Mouse (Mus musculus): ENCODE measurements around the gene Slc1a2. TPM values are rescaled to one million over a fixed set of nuclear protein-coding genes. Genes with fewer than 3 reads are reported as not detected.

Gene Slc1a2
- total and polyA plus RNA-seq, 3 experiments = 1.3 to 1.6 (median 1.3) TPM

GRCm38 (mm10) chr2:102725054-102725453 is 66.6 kb downstream of the Slc1a2 start:
- TF ChIP-seq MYC (IDR thresholded peaks at IDR 0.05; ENCODE audit: low read depth, low read length) (0 out of 2 replicates have a peak, but pooled peaks have one; percentile 13), ZMIZ1 (IDR thresholded peaks at IDR 0.05; ENCODE audit: low read depth, low read length) (no peak), ELF1 (IDR thresholded peaks at IDR 0.05; ENCODE audit: low read depth, low read length) (no peak), MAFK (IDR thresholded peaks at IDR 0.05; ENCODE audit: insufficient replicate concordance, low read length) (no peak), CHD2 (IDR thresholded peaks at IDR 0.05; ENCODE audit: low read length) (no peak), ETS1 (conservative IDR thresholded peaks at IDR 0.05; ENCODE audit: low read depth, low read length) (peak; percentile 81), MAZ (IDR thresholded peaks at IDR 0.05; ENCODE audit: low read depth, low read length) (0 out of 2 replicates have a peak, but pooled peaks have one; percentile 47), POLR2AphosphoS2 (IDR thresholded peaks at IDR 0.05; ENCODE audit: low read depth, low read length) (no peak), MEF2A (IDR thresholded peaks at IDR 0.05; ENCODE audit: borderline replicate concordance, low read depth, low read length) (peak; percentile 80), ZNF384 (IDR thresholded peaks at IDR 0.05; ENCODE audit: low read depth, low read length) (no peak), UBTF (IDR thresholded peaks at IDR 0.05; ENCODE audit: low read depth, low read length) (no peak), EP300 (IDR thresholded peaks at IDR 0.05; ENCODE audit: low read length) (peak; percentile 28; the same call in 1 of the 2 replicates), CTCF (conservative IDR thresholded peaks at IDR 0.05 in 1 of 2, IDR thresholded peaks at IDR 0.05 in 1 of 2; ENCODE audit: low read depth in 2 of 2, low read length in 2 of 2) (no peak), IRF4 (IDR thresholded peaks at IDR 0.05; ENCODE audit: low read depth, low read length) (no peak), RAD21 (IDR thresholded peaks at IDR 0.05; ENCODE audit: low read depth, low read length) (no peak), MAX (IDR thresholded peaks at IDR 0.05; ENCODE audit: low read length) (peak; percentile 29; the same call in 1 of the 2 replicates), E2F4 (IDR thresholded peaks at IDR 0.05; ENCODE audit: insufficient replicate concordance, low read depth, low read length) (no peak)
- dilution Hi-C loops (cut with MboI; ENCODE audit: extremely low pct_ligation_motif_present, extremely low pct_unique_long_range_greater_than_20kb, low sequenced_read_pairs) = no loop called here
- Histone ChIP-seq H3K27me3 (replicated peaks) (no peaks in the 10 kb centered on the region), H3K79me2 (replicated peaks; ENCODE audit: control insufficient read depth, extremely low read depth, insufficient read depth, poor library complexity, severe bottlenecking) (no peaks in the 10 kb centered on the region), H3K27ac (ENCODE audit: insufficient read depth, low read depth) (peak overlapping the region; percentile 65), H3K4me3 (replicated peaks in 1 of 3; ENCODE audit: low read depth in 2 of 3, low read length in 2 of 3, poor library complexity in 1 of 3) (no peak overlapping the region), H3K36me3 (replicated peaks in 1 of 2; ENCODE audit: control insufficient read depth in 1 of 2, insufficient read depth in 1 of 2, low read length in 1 of 2) (no peaks in the 10 kb centered on the region), H3K4me2 (ENCODE audit: insufficient read depth, low read depth, poor library complexity, severe bottlenecking) (0 out of 2 replicates have a peak overlapping the region, but pooled peaks have one; percentile 0), H3K9me3 (replicated peaks; ENCODE audit: low read length) (peaks cover 5% of the 10 kb centered on the region), H3K4me1 (ENCODE audit: control insufficient read depth in 1 of 2, insufficient read depth in 2 of 2) (peaks cover 16 to 52% of the 10 kb centered on the region in 2 experiments), H3K9ac (ENCODE audit: insufficient read depth, low read depth) (peak overlapping the region; percentile 15)
- DNase-seq (ENCODE audit: extremely low read depth) = peak; percentile 58
- in situ Hi-C loops (cut with MboI; ENCODE audit: low pct_ligation_motif_present, low pct_unique_long_range_greater_than_20kb, low sequenced_read_pairs) = no loop called here

- no peak for TF ChIP-seq EP300 (IDR thresholded peaks at IDR 0.05; ENCODE audit: low read length)
- no peak for TF ChIP-seq E2F4 (IDR thresholded peaks at IDR 0.05; ENCODE audit: insufficient replicate concordance, low read depth, low read length)
- TF ChIP-seq SIN3A (IDR thresholded peaks at IDR 0.05; ENCODE audit: low read length) = no peak
- TF ChIP-seq MAX (IDR thresholded peaks at IDR 0.05; ENCODE audit: low read length) = no peak
- TF ChIP-seq NELFE (IDR thresholded peaks at IDR 0.05; ENCODE audit: low read depth, low read length) = no peak
- no peak for TF ChIP-seq IRF4 (IDR thresholded peaks at IDR 0.05; ENCODE audit: low read depth, low read length)
- TF ChIP-seq ZC3H11A (IDR thresholded peaks at IDR 0.05; ENCODE audit: low read depth, low read length) = no peak
- TF ChIP-seq MXI1 (IDR thresholded peaks at IDR 0.05; ENCODE audit: low read depth, low read length) = no peak
- no peak for TF ChIP-seq POLR2A (IDR thresholded peaks at IDR 0.05; ENCODE audit: low read depth, low read length)
- in situ Hi-C loops (cut with MboI; ENCODE audit: low pct_ligation_motif_present, low pct_unique_long_range_greater_than_20kb, low sequenced_read_pairs) = no loop called here
- Histone ChIP-seq H3K9ac (ENCODE audit: insufficient read depth, low read depth) (no peak overlapping the region), H3K4me1 (ENCODE audit: control insufficient read depth in 1 of 2, insufficient read depth in 2 of 2) (peaks cover 20 to 61% of the 10 kb centered on the region in 2 experiments), H3K4me3 (replicated peaks in 1 of 3; ENCODE audit: low read depth in 2 of 3, low read length in 2 of 3, poor library complexity in 1 of 3) (no peak overlapping the region), H3K4me2 (ENCODE audit: insufficient read depth, low read depth, poor library complexity, severe bottlenecking) (no peak overlapping the region), H3K79me2 (replicated peaks; ENCODE audit: control insufficient read depth, extremely low read depth, insufficient read depth, poor library complexity, severe bottlenecking) (no peaks in the 10 kb centered on the region), H3K27ac (ENCODE audit: insufficient read depth, low read depth) (no peak overlapping the region), H3K9me3 (replicated peaks; ENCODE audit: low read length) (no peaks in the 10 kb centered on the region), H3K36me3 (replicated peaks in 1 of 2; ENCODE audit: control insufficient read depth in 1 of 2, insufficient read depth in 1 of 2, low read length in 1 of 2) (no peaks in the 10 kb centered on the region), H3K27me3 (replicated peaks) (no peaks in the 10 kb centered on the region)
- DNase-seq (ENCODE audit: extremely low read depth) = no peak
- dilution Hi-C loops (cut with MboI; ENCODE audit: extremely low pct_ligation_motif_present, extremely low pct_unique_long_range_greater_than_20kb, low sequenced_read_pairs) = no loop called here
These were observed 71.9 kb downstream of the Slc1a2 start for GRCm38 (mm10) chr2:102730386-102730785.
